Mouse (Mus musculus): ENCODE measurements around the gene Mrps27.

The Mrps27 gene

DNA sequence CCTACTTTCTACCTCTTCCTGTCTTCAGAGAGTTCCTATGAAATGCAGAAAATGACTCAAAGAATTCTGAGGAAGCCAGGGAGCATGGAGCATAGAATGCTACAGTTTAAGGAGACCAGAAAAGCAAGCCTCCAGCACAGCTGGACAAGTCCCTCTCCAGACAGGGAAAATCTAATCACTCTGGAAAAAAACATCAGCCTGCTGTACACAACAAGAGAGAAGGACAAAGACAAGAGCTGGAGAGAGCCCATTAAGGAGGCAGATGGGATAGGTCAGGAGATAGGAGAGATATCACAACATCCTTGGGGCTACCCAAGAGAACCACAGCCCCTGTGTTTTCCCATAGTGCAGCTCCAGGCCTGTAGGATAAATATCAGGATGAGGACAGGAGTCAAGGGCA lies 92.5 kb downstream of the Mrps27 start:
- in situ Hi-C loops (cut with MseI, MboI), result no loop called here

DNA sequence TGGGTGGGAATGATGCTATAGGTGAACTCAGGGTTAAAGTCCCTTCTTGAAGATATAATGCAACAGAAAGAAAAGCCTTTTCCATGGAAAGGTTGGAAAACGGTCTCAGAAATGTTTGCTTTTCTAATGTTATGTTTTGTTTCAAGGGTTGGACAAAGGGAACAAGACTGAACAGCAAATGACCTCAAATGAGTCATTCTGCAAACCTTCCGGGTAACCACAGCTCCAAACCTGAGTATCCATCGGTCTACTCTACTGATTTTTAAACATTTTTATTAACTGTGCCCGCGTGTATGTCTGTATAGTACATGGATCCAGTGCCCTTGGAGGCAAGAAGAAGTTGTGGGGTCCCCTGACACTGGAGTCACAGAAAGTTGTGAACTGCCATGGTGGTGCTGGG lies 94.8 kb downstream of the Mrps27 start:
- in situ Hi-C loops (cut with MseI, MboI), result no loop called here

DNA sequence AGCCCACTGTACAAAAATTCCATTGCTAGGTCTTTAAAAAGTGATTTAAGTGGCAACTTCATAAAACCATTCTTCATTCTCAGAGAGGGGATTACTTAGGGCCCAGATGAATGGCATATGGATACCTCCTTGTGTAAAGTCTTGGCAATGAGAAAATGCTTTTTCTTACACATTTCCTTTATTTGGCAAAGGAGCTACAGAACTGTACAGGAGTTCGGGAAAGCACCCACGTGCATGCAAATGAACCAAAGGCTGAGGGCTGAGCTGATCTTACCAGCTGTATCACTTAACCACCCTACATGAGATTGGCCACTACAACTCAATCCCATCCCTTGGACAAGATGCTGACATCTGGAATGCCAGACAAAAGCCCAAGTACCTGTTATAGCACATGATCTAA lies 95.6 kb downstream of the Mrps27 start:
- in situ Hi-C loops (cut with MseI, MboI), result no loop called here

DNA sequence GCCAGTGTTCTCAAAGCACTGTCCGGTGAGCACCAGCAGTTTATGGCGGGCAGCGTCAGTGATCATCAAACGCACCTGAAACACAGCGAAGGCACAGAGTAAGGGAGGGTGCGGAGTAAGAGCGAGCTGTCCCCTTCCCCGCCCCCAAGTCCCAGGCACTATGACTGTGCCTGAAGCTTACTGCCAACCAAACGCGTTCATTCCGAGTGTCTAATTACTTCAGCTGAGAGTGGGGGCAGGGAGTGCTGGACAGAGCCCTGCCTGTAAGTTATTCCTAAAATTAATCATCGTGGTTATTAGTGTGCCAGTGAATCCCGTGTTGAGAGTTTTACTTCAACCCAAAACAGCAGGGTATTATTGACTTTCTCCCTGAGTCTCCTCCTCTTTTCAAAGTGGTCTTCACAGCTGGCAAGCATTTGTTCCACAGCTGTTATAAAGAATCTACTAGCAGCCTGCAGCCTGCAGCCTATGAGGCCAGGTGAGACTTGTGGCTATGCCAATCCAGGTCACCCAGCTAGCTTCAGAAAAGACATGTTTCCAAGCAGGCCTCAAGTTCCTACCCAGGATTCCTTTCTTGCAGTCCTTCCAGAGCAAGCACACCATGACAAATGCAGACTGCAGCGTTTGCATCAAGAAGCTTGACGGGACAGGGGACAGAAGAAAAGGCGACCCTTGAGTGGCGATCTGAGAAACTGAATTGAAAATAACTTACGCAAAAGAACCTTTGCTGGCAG lies 97.3 kb downstream of the Mrps27 start:
- in situ Hi-C loops (cut with MseI, MboI), result no loop called here

DNA sequence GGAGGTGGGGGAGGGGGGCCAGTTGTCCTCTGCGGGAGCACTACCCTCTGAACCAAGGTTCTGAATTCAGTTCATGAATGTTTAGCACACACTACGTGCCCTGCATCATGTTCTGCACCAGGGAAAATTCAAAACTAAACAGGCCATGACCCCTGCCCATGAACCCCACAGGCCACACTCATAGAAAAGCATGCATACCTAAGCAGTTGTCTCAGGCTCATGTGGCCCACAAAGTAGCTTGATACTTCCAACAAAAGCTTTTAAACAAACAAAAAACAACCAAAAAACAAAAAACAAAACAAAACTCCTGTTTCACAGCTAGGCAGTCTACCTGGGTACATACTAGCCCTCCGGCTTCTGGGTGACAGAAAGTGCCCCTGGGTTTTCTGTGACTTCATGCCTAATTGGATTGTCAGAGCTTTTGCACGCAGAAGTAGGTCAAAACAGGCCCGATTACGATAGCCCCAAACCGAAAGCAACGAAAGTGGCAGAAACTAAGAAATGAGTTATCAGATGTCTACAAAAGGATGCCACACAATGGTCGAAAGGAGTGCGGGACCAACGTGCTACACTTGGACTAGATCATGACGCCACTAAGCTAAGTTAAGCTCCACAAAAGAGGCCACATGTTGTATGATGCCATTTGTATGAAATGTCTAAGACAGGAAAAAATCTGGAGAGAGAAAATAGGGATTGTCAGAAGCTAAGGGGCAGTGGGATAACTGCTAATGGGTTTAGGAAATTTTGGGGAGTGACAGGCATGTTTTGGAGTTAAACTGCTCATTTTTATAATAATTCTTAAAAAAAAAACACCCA lies 98.1 kb downstream of the Mrps27 start:
- in situ Hi-C loops (cut with MseI, MboI), result no loop called here

DNA sequence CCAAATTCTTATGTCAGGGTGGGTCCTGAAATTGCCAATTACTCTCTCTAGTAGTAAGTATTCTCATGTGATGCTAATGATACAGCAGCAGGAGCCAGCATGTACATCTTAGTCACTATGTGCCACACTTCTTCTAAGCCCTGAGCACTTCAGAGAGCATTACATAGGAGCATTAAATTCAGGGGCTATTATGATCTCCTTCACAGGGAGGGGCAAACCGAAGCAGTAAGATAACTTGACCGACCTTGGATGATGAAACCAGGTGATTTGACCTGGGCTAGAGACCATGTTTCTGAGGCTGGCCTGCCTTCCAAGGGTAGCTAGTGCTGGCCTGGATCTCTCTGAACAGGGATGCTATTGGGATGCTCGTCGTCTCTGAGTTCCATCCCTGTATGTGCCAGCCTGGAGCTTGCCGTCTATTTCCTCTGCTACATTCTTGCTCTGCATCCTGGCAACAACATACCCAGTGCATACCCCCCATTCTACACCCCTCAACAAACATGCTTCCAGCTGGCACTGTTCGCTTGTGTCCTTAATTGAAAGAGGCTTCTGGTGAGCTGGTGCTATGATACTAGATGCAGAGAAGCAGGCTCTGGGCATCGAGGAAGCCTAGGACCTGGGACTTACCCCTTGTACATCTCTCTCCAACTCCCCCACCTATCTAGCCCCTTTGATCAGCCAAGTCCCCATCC lies 99.0 kb downstream of the Mrps27 start:
- in situ Hi-C loops (cut with MseI, MboI), result no loop called here

DNA sequence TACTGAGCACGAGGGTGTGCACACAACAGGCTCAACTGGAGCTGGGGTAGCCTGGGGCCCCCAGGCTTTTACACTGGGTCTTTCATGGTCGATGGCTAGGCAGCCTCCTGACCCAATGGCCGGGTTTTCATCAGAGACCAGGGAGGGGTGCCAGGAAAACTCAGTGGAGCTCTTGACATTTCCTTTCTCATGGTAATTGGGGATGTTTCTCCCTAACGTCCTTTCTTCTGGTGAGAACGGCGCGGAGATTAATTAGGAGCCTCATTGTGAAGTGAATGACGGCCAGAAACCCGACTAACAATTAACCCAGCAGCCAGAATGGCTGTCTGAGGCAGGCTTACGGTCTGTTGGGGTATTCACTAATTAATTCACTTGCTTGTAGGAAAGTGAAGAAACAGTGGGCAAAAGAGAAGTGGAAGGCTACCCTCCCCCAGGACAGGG lies 99.9 kb downstream of the Mrps27 start:
- in situ Hi-C loops (cut with MseI, MboI), result no loop called here

DNA sequence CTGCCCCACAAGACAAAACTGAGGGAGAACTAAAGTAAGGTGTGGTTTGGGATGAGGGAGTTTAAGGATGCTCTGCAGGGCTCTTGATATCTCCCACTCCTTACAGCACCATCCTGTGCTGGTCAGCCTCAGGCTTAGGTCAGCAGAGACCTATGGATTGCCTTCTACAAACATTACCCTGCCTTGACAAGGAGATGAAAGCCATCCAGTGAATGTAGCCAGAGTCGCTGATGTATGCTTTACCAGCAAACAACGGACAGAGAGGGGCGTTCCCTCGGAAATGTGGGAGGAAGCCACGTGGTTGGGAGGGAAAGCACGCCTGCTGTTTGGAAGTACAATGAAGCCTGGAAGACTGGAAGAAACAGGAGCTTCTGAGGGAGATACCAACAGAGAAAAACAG lies 100.3 kb downstream of the Mrps27 start:
- in situ Hi-C loops (cut with MseI, MboI), result no loop called here

DNA sequence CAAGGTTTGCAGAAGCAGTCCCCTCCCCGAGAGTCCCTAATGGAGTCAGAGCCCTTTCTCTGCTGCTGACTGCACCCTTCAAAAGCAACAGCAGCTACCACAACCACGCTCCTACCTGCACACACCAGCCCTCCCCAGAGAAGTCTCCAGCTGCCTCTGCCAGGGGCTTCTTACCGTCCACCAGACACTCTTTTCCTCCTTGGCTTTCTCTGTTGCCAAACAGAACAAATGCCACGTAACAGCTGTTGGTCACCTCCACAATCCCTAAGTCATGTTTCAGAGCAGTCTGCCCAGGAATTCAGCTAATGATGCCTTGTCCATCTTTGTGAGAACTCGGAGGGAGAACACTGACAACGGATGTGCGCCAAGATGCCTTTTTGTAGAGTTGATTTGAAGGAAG lies 102.4 kb downstream of the Mrps27 start:
- in situ Hi-C loops (cut with MseI, MboI), result no loop called here

DNA sequence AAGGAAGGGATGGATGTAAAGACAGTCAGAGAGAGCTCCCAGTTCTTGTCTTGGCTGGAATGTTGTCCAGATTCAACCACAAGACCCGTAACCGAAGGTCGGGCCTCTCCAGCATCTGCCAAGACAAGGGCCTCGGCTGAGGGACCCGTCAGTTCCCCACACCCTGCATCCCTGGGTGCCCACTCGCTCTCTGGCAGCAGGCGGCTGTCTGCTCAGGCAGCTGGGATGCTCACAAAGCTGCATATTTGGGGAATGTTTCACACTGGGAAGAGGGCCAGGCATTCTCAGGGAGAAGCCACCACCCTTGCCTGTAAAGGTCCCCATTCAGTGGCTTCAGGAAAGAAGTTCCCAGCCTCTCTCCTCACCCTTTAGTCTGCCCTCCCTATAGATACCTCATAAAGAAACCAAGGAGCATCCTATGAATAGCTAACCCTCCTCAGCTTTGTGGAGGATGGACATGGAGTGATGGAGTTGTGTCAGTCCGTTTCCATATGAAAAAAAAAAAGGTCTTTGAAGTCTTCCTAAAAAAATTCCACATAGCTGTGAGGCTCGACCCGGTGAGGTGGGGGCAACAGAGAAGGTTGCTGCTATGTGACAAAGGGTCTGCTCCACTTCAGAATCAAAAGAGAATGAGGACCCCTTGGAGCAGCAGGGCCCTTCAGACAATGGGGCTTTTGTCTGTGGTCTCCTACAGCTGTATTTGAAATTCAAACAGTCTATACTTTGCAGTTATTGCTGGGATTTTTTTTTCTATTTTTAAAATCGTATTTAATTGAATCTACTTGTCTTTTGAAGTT lies 103.0 kb downstream of the Mrps27 start:
- in situ Hi-C loops (cut with MseI, MboI), result no loop called here

DNA sequence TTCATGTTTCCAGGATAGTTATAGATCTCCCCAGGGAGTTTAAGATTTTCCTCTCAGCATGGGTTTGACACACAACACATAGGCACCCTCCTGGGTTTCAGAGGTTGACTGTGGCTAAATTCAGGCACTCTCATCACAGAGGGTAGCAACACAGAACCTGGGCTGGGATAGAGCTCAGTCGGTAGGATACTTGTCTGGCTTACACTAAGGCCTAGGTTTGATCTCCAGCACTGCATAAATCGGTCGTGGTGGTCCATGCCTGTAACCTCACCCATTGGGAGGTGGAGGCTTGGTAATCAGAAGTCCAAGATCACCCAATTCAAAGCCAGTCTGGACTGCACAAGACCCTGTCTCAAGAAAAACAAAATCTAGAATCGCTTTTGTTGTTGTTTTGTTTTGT lies 103.7 kb downstream of the Mrps27 start:
- in situ Hi-C loops (cut with MseI, MboI), result no loop called here

DNA sequence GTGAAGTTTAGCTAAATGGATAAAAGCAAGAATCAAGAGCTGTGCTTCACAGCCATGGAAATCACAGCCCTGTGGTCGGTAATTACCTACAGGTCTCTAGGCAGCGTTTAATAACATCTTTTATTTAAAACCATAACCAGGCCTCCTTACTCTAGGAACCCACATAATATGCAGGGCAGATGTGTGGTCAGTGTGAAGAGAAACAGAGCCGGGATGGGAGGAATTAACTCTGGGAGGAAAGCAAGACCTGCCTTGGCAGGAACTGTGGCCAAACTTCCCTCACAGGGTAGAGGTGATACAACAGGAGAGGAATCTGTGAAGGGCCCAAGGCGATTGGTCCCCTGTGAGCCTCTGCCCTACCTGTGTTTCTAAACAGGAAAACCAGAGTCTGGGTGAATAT lies 105.0 kb downstream of the Mrps27 start:
- in situ Hi-C loops (cut with MseI, MboI), result no loop called here

DNA sequence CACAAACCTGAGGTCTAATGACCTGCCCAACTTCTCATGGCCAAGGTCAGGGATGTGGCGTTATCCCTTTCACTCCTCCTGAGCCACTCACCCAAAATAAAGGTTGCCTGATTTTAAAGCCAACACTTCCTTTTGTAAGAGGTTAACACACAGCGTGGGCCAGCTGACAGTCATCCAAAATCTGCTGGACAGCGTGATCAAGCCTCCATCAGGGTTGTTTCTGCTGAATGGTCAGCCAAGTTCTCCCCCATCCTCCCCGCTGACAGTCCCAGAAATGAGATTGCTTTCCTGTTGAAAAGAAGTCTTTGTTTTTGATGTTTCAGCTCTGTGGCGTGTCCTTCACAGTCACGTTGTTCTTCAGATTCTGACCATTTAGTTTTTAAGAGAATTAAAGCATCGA lies 106.2 kb downstream of the Mrps27 start:
- in situ Hi-C loops (cut with MseI, MboI), result no loop called here

DNA sequence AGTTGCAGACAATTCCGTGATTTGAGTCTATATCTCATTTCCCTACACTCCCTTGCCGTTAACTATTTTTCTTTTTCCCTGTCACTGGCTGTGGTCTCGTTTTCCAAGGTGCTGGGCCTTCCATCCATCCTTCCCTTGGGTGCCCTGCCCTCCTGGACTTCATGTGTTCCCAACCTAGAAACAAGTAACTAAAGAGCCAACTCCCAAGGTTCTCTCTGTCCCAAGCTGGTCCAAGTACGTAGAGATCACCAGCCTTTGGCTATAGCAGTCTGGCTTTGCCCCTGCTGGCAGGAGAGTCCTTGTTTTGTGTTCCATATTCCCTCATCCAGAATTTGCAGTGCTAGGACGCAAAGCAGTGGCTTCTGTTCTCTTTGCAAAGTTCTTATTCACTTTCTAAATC lies 106.7 kb downstream of the Mrps27 start:
- in situ Hi-C loops (cut with MseI, MboI), result no loop called here

DNA sequence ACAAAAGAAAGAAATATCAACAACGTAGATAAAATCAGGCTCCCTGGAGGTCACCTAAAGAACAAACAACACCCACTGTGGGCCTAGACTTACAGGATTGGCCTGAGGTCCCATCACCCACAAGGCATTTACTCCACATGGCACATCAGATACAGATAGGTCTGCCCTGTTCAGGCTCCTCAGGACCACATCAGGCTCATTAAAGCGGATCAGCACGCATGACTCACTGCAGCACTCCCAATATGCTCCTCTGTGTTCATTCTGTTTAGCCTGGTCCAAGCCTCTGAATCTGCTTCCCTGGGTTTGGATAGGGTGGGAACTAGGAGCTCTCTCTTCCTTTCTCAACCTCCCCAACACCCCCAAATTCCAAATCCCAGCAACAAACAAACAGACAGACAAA lies 107.9 kb downstream of the Mrps27 start:
- in situ Hi-C loops (cut with MseI, MboI), result no loop called here

DNA sequence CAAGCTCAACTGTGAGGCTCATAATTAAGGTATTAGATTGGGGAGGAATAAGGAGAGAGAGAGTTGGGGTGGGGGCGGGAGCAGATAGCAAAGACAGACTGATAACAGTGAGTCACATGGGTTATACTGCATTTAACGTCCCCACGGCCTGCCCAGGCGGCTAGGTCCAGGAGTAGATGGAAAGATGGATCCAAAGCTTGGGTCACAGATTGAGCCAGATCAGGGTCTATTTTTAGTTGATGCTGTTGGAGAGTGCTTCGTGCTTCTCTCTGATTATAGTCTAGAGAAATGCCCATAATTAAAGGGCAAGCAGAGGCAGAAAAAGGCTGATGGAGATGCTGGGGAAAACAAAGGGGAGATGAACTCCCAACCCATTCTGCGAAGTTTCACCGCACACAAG lies 110.4 kb downstream of the Mrps27 start:
- in situ Hi-C loops (cut with MseI, MboI), result no loop called here

DNA sequence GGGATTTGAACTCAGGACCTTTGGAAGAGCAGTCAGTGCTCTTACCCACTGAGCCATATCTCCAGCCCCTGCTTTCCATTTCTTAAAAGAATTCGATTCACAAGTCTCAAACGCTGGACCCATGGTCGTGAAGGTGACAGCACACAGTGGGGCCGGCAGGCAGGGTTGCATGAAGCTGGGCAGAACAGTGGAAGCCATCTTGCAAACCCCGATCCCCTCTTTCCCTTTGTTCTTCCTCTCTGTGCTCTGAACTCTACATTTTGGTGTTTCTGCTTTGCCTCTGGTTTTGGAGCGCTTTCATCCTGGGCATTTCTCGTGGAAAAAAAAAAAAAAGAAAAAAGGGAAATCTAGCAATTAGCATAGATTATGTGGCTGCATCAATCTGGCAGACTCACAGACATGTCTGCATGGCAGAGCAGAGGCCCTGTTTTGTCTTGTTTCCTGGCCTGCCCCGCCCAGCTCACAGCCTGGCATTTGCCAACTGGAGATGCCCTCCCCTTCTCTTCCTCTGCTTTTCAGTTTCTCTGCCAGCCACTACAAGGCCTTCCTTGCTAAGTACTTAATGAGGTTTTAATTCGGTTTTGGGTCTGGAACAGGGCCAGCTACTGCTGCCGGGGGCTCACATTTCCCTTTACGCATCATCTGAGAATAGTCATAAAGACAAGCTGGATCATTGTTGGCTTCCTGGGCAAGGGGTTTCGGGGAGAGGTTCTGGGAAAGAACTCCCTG lies 114.2 kb downstream of the Mrps27 start:
- in situ Hi-C loops (cut with MseI, MboI), result no loop called here

DNA sequence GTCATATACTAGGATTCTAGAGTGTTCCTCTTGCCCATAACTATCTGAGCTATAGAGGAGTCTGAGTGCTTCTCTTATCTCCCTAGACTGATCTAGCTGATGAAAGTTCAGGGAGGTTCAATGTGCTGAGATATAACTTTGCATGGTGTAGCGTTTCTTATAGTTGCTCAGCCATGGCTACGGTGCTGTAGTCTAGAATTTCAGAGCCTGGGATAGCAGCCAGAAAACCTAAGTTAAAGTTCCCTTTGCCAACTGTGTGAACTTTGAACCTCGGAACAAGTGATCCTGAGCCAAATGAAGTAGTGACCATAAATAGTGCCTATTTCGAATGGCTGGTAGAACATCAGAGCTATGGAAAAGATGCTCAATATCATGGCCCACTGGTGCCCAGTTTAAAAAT lies 115.0 kb downstream of the Mrps27 start:
- in situ Hi-C loops (cut with MseI, MboI), result no loop called here

DNA sequence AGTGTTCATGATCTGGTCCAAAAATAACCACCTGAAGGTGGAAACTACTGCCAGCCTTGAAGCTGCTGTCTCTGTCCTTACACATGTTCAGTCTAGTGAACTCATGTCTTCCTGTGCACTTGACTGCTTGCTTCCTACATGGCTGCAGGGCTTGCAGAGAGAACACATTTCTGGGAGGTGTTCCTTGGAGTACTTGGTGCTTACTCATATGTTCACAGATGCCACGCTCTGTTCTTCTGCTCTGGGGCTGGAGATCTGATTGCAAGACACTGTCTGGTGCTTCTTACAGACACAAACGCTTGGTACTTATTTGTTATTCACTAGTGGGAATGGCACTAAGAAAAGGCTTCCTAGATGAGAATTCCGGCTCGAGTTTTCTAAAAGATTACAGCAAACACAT lies 117.3 kb downstream of the Mrps27 start:
- in situ Hi-C loops (cut with MseI, MboI), result no loop called here

DNA sequence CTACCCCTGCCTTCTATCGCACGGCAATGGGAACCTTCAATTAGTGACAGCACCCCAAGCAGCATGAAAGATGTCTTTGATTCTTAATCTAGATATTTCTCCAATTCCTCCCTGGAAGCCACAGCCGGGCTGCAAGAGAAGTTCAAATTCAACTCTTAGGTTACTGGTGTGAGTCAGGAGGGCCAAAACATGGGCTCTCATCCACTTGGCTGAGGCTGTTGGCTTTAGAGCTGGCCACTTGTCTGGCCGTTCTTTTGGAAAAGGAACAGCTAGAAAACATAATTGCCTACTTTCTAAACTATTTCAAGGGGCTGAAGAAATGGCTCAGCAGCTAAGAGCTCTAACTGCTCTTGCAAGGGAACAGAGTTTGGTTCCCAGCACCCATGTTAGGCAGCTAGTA lies 120.0 kb downstream of the Mrps27 start:
- in situ Hi-C loops (cut with MseI, MboI), result no loop called here

Measured in mouse trophoblast stem cell (cell line).